Mouse (Mus musculus): ENCODE data around the gene Acads.
"Not testable (repeated sequence)": the region's sequence is repeated elsewhere in the genome, so short reads cannot be mapped to it uniquely, and the experiment has no call there.

Gene Acads

DNA sequence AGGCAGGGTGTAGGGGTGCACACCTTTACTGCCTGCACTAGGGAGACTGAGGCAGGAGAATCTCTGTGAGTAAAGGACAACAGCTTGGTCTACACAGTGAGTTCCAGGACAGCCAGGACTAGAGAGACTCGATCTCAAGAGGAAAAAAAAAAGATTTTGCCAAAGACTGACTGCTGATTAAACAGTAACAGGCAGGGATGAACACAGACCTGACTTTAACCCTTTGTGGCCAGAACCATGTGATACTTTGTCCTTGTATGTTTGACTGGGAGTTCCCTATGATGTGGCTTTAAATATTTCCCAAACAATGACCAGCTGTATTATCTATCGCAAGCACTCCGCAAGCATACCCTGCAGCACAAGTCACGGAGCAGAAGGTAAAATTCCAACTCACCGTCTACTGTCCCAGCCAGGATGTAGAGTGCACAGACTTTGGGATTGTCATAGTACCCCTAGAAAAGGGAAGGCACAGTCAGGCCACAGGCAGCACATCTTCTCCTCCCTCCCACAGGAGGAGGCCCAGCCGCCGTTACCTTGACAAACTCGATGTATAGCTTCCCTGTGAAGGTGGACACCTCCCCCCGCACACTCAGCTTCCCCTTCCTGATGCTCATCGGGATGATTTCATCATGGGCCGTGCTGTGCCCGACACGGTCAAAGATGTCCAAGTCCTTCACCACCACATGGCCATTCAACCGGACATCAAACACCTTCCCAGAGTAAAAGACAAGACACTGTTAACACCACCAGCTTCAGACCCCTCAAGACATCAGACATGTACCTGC is 30.7 kb upstream of the Acads start:
- no peak for DNase-seq (ENCODE audit: extremely low spot score, low spot score)

DNA sequence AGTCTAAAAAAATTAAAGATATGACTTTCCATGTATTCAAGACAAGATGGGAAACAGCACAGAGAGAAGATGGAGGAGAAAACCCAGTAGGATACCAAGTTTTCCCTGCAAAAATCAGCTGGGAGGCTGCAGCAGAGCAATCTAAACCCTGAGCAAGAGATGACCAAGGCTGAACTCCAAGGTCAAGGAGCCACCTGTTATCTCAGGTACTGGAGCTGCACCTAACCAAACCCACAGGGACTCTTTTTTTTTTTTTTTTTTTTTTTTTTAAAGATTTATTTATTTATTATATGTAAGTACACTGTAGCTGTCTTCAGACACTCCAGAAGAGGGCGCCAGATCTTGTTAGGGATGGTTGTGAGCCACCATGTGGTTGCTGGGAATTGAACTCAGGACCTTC is 29.7 kb upstream of the Acads start:
- DNase-seq (ENCODE audit: extremely low spot score, low spot score) = not testable (repeated sequence)

DNA sequence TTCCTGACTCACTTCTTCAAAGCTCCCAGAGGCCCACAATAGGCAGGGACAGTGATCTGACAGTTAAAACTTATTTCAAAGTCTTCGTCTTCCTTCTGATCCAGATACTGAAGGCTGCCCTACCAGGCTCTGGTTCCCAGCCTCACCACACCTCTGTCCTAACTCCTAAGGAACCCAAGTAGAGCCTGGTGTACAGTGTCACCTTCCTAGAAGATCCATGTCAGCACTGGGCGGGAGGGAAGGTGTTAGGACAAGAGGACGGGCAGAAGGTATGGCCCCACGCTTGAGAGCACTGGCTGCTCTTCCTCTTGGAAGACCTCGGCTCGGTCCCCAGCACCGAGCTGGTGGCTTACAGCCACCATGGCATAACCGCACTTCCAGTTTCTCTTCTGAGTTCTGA is 29.2 kb upstream of the Acads start:
- DNase-seq (ENCODE audit: extremely low spot score, low spot score) = no peak

DNA sequence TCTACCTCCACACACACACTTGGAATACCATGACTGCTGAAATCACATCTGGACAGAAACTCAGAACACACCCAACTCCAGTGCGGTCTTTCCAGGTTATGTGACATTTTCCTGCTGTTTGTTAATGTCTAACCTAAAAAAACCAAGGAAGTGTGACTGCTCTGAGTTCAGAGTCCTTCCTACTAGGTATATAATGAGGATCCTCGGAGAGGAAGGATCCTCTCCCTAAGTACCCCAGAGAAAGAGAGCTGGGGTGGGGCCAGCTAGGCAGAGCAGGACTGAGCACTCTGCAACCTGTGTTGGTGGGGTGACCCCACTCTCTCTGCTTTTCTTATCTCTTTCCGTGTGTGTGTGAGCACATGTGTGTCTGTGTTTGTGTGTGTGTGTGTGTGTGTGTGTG is 28.2 kb upstream of the Acads start:
- no peak for DNase-seq (ENCODE audit: extremely low spot score, low spot score)

DNA sequence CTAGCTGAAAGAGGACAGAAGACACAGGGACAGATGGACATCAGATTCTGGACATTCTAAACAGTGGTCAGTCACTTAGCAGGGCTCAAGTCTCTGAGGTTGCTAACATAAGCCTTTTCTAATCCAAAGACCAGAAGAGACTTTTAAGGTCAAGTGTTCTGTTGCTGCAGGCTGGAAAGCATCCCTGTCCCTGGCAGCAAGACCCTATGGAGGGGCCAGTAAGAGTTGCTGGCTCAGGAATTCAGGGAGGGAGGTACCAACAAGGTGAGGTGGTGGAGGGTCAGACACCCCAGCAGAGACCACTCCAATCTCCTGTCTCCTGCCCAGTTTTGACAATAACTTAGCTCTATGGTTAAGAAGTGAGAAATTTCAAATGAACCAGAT is 27.6 kb upstream of the Acads start:
- DNase-seq (ENCODE audit: extremely low spot score, low spot score) = no peak

DNA sequence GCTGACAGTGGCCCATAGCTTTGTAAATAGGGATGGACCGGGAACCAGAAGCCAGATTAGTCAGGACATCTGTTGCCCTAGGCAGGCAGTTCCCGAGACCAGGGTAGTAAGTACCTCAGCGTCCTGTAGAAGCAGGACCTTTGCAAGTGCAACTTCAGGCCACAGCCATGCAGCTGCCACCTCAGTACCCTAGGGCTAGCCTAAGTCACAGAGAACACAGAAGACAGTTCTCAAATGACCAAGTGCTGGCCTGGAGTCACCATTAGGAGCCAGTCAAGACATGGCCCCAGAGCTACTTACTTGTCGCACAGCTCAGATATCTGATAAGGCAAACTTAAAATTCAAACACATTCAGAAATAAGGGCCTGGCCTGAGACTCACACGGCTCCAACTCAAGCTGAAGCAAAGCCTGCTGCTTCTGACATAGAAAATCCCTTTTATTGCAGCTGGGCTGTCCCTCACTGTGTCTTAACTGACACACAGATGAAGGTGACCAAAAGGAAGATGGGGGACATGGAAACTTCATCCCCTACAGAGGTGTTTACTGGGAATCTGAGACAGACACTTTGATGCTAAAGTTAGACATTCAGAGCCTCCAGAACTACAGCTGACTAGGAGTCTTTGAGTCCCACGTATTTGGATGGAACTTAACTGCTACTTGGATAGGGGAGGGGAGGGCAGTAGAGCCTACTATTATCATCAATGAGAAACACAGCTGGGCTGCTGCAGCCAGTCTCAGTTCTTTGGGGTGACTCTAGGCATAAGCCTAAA is 27.0 kb upstream of the Acads start:
- DNase-seq (ENCODE audit: extremely low spot score, low spot score) = no peak

DNA sequence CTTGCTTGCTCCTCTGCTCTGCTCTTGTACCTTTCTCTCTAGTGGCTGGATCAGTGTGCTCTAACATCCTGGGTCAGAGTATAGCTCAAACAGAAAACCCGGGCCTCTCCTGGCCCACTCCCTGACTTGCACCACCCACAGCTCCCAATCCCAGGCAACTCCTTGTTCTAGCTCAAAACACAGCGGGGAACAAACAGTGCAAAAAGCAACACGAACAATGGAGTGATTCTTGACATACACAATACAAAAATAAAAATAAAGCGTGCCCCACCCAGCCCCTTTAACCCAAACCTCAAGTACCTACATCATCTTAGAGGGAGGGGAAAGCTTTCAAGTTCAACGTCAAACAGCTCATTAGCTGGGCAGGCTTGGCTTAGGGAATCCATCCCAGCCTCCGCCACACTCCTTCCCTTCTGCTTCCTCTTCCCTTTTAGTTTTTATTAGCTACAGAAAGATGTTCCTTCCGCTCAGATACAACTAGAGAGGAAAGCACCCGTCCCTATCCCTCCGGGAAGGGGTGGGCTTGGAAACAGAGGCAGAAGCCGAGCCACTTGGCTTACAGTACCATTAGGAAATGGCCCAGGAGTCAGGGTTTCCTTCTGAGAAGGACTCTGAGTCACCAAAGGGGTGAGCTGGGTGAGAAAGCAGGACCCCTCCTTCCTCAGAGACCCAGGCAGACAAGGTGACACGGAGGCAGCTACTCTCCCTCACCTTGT is 26.3 kb upstream of the Acads start:
- DNase-seq (ENCODE audit: extremely low spot score, low spot score) = no peak

DNA sequence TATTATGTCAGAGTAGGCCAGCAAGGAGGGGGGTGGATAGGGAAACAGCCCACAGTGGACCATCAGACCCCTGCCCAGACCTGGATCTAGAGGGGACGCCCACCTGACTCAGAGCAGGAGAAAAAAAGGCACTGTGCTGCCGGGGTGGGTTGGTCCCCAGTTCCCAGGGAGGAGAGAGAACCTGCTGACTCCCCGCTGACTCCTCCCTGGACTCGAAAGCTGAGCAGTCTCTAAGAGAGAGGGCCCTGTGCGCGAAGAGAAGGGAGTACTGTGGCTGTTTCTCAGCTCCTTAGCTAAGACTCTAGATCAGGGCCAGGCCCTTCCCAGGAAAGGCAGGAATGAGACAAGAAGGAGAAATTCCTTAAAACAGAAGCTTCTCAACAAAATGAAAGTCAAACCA is 25.3 kb upstream of the Acads start:
- DNase-seq (ENCODE audit: extremely low spot score, low spot score) = no peak

DNA sequence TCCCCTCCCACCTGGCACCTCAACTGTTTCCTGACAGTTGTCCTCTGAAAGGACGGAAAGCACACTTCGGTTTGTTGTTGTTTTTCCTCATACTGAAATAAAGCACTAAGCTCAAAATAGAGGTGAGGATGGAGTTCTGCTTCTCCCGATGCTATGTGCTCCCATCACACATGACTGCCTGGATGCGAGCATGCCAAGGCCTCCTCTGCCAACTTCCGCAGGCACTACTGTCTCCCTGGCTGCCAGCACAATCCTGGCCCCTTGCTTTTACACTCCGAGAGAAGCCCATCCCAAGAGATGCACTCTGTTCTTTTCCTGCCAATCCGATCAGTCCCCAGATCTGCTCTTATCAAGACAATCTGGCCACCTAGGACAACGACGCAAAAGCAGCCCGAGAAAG is 24.4 kb upstream of the Acads start:
- no peak for DNase-seq (ENCODE audit: extremely low spot score, low spot score)

DNA sequence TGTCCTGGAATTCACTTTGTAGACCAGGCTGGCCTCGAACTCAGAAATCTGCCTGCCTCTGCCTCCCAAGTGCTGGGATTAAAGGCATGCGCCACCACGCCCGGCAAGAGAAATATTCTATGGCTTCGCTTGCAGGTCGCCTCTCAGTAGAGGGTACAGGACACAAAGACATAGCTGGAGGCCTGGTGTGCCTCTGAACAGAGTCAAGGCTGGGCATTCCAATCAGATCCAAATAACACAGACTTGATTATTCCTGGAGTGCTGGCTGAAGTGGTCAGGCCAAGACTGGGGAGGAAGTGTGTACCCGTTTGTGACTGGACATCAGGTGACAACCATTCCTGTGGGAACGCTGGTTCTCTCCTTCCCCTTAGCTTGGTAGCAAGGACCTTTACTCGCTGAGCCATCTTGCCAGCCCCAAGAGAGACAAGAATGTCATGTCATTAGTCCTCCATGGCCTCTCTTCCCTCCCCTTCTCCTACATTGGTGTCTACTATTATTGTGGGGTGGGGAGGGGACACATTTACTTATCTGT is 23.1 kb upstream of the Acads start:
- DNase-seq (ENCODE audit: extremely low spot score, low spot score) = no peak

DNA sequence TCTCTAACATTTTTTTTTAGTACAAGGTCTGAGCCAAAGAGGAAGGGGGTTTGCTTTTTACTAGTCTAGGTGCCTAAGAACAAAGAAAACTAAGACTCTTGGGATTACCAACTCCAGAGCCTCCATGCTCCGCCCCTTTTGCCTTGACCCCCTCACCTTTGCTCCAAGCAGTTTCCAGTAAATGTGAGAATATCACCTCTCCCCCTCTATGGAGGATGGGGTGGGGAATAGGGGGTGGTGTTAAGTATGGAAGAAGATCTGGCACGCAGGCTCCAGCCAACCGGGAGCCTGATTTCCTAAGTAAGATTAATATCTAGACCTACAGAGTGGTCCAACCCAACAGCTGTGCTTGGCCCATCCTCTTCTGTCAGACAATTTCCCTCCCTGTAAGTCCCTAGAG is 21.6 kb upstream of the Acads start:
- DNase-seq (ENCODE audit: extremely low spot score, low spot score) = no peak

DNA sequence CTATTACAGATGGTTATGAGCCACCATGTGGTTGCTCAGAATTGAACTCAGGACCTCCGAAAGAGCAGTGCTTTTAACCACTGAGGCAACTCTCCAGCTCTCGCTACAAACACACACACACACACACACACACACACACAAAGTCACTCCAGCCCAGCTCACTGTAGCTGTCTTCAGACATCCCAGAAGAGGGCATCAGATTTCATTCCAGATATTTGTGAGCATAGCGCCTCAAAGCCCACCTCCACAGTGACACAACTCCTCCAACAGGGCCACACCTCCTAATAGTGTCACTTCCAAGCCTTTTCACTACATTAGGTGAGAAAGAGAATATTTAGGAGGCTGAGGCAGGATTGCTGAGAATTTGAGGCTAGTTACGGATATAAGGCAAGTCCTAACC is 20.0 kb upstream of the Acads start:
- no peak for DNase-seq (ENCODE audit: extremely low spot score, low spot score)

DNA sequence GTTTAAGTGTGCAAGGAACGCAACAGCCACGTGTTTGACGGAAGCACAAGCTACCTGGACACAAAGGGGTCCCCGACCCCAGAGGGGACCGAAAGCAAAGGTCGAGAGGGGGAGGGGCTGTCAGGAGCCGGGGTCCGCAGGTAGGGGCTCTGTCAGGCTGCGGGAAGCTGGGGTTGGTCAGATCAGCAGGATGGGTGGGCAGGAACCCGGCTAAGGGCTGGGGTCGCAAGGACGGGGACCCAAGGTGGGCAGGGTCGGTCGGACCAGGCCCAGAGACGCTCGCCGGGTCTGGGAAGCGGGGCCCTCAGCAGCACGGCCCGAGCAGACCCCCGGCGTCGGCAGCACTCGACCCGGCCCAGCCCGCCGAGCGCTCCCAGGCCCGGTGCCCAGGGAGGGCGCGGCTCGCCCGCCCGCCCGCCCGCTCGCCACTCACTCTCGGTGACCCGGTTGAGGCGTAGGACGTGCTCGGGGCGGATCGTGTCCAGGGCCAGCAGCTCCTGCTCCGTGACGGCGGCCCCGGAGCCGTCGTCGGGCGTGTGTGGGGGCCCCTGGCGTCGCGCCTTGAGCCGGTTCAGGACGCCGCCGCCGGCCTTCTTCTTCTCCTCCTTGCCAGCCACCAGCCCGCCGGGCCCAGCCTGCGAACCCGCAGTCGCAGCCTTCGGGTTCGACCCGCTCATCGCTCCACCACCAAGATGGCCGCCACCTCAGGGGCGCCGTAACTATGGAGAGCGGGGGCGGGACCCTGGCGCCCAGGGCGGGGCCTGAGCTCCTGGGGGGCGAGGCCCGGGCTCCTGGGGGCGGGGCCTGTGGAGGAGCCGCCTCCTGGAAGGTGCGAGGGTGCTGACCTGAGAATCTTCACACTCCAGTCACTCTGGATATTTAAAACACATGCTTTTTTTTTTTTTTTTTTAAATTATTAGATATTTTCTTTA is 15.4 kb upstream of the Acads start, which contains the start of gene Unc119b:
Gene Unc119b, minus strand, starts transcription at position 742 of the 932 bp plus-strand sequence.
- DNase-seq (ENCODE audit: extremely low spot score, low spot score) = peak; percentile 90

DNA sequence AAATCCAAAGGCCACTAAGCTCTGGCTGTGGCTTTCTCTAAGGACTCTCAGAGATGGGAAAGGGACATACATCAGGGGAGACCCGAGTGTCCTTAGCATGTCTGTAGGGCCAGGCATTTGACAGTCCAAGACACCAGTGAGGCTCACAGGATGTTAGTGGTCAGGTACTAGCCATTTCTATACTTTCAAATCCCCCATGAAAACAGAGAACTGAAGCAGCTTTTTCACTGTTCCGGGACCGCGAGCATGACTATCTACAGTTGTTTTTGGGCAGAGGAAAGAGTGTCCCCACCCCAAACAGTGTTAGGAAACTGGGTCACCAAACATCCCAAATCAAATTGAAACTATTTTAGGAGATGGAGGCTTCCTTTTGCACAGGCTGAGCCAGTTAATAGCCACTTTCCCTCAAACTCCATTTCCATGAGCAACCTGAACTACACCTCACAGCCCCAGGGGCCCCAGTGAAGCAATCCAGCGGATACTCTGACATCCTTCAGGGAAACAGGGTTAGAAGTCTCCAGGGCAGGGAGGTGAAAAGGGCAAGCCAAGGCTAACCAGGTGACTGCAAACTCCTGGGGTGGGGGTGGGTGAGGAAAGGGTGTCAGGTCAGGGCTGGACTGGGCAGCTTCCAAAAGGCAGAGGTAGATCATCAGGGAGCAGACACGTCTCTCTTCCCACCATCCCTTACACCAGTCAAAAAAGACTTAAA is 14.4 kb upstream of the Acads start:
- no peak for DNase-seq (ENCODE audit: extremely low spot score, low spot score)

DNA sequence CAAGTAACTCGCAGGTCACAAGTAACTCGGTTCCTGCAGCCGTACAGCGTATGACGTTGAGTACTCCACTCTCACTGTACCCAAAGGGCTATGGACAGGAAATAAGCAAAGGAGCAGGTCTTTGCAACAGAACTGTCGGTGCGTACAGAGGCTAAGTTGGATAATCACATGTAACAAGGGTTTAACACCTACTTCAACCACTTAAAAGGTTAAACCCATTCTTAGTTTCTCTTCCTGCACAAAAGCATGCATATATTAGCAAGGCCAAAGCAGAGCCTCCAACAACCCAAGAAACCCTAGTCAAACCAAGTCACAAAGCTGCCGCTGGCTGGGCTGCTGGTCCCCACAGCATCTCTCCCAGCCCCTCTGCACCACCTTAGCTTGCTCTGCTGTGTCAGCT is 13.3 kb upstream of the Acads start:
- no peak for DNase-seq (ENCODE audit: extremely low spot score, low spot score)

DNA sequence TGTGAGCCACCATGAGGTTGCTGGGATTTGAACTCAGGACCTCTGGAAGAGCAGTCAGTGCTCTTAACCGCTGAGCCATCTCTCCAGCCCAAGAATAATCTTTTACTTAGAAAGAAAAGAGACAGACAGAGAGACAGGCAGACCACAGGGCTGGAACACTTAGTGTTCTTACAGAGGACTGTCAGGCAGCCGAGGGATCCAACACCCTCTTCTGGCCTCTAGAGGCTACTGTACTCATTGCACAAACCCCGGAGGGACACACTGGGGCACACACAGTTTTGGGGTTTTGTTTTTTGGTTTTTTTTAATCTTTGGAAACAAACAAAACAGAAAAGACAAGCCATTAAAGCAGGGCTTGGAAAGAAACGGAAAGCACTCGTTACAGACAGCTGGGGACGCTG is 10.2 kb upstream of the Acads start:
- no peak for DNase-seq (ENCODE audit: extremely low spot score, low spot score)

DNA sequence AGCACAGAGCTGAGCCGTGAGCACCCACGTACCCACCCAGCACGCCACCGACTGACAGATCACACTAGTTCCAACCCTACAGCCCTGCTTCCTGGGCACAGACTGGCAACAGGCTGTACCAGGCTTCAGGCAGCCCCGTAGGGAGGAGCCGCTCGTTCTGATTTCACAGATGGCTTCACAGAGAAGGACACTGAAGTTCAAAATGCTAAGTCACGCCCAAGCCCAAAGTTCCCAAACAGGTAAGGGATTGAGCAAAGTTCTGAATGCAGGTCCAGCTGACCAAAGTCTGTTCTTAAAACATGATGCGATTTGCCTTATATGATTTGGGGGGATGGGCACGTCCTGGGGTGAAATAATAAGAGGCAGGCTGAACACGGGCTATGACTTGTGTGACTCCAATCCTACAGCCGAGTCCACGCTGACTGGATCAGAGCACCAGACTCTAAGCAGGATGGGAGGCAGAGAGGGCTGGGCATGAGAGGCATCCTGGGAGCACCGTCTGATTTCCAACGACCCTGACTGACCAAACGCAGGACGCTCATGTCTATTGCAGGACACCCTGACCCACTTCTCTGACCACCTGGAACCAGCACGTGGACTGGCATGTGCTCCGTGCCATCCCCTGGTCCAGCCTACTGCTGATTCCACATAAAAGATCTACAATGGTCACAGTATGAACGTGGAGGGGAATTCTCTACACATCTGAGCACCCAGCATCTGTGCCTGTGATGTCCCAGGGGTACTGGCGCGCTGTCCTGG is 8.5 kb upstream of the Acads start:
- DNase-seq (ENCODE audit: extremely low spot score, low spot score) = no peak

DNA sequence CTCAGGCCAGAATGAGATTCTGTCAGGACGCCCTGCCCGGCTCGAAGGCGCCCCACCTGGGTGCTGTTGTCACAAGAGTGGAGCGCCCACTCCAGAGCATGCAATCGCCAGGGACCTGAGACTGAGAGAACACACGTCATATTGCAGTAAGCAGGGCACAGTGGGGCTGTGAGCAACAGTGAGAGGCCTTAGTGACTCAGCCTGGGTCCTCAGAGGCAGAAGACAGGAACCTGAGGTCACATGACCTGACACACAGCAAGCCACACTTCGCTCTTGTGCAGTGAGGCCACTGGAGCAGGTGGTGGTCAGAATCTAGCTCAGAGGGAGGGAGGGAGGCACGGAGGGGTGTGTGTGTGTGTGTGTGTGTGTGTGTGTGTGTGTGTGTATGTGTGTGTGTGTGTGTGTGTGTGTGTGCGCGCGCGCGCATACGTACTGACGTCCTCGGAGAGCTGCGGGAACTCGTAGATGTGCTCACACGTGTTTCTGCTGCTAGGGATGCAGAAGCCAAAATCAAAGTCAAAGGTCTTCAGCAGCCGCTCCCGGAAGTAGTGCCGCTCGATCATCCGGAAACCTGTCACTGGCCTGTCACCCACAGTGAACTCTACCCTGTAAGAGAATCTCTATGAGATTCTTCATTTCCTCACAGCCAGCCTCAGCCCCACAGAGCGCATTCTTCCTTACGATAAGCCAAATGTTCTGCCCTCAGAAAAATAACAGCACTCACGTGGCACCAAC is 7.6 kb upstream of the Acads start:
- DNase-seq (ENCODE audit: extremely low spot score, low spot score) = no peak

All from neural tube, embryonic 10.5 days (tissue).